Mouse (Mus musculus) T-cell, adult 2 months (primary cell): ENCODE results near the gene Gm20661.
"Not testable (repeated sequence)": the region's sequence is repeated elsewhere in the genome, so short reads cannot be mapped to it uniquely, and the experiment has no call there.

Experiments
- DNase-seq: peaks from one replicate; pipeline ENCODE4 v3.0.0; 2022; ENCODE audit warnings: low spot score

The Gm20661 gene

DNA sequence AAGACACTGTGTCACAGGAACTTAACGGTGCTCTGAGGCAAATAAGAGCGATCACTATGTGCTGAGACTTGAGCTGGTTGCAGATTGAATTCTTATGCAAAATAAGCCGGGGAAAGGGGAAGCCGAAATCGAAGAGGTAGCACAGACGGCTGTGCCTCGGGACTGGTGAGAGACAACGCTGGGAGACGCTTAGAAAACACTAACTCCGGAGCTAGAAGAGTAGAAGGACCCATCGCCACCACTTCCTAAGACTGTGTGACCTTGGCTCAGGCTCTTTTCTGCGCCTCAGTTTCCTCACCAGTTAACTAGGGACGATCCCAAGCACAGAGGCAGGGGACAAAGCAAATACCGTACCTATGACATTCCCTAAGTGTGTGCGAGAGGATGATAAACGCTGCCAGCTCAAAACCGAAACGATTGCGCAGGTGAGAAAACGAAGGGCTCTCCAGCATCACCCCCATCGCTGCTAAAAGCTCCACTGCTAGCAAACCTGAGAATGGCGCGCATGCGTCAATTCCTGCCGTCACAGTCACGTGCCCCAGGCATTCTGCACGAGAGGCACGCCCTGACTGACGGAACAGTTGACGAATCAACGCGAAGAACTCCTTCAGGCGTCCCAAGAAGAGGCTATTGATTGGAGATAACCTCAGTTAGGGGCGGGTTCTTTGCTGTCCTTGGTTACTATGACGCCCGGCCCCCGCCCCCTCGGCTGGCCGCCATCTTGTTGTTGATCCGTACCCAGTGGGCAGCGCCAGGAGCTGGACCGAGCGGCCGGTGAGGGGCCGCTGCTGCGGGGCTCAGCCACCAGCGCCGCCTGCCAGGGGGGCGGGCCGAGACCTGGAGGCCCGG is 19.3 kb downstream of the Gm20661 start, which contains the start of gene Ip6k1:
Ip6k1 (plus strand) TSS at position 580 of the 849 bp plus-strand sequence.
- peak; percentile 100 for DNase-seq

- DNase-seq = peak; percentile 37
Measured at GRCm38 (mm10) chr9:108002778-108003530, 20.1 kb downstream of the Gm20661 start.

DNA sequence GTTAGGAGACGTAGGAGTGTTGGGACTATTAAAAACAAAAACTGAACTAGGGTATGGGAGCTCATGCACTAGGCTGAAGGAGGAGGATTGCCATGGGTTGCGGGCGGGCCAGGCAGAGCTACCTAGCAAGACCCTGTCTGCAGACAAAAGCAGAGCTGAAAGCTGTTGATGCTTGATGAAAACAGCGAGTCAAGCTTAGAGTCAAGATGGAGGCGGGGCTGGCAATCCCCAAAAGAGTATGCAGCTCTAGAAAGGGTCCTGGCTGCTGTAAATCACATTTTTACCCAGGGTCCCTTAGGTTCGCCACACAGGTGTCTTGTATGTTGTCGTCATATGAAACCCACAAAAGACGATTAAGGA is 20.7 kb downstream of the Gm20661 start:
- DNase-seq = peak; percentile 70

- no peak for DNase-seq
Measured at GRCm38 (mm10) chr9:108008041-108008440, 25.2 kb downstream of the Gm20661 start.

DNA sequence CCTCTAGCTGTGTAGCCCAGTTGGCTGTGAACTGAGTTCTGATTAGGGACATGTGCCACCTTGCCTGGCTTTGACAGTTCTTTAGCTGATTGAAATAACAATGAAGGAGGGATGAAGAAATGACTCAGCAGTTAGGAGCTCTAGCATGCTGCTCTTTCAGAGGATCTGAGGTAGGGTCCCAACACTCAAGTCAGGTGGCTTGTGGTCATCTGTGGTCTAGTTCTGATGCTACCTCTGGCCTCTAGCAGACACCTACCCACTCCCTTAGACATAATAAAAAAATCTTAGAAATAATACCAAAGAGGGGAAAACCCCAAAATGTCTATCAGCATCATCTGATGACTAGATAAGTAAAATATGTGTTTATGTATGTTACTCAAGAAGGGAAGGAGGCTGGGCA is 27.5 kb downstream of the Gm20661 start:
- DNase-seq = no peak

GRCm38 (mm10) chr9:108013577-108013976 is 30.7 kb downstream of the Gm20661 start:
- DNase-seq = not testable (repeated sequence)

DNA sequence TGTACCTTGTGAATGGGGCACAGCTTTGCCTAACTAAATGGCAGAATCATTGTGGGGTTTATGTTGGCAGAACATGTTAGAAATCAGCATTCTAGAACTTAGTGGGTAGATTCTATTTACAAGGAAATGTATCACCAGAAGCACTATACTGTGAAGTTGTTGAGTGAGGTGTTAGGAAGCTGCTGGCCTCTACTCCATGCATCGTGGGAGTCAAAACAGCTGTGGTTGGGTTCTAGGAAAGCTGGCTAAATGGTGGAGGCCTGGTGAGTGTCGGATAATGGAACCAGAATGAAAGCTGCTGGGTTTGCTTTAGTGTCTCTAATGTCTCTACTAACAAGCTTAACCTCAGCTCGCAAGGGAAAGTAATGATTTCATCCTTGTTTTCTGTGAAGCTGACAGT is 34.3 kb downstream of the Gm20661 start:
- no peak for DNase-seq

DNA sequence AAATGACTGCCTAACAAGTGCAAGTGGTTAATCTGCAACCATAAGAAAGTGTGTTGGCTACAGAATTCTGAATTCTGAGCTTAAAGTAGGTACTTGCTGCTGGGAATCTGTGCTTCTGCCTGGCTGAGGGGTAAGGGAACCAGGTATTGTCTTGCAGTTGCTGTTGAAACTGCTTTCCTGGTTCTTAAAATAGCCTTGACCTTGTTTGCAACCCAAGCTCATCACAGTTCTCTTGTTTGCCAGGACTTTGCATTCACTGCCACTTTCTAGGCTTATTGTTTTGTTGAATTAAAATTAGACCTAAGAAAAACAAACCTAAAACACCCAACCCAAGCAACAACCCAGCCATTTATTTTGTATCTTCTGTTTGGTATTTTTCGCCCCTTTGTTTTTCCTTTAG is 37.9 kb downstream of the Gm20661 start:
- DNase-seq = no peak

DNA sequence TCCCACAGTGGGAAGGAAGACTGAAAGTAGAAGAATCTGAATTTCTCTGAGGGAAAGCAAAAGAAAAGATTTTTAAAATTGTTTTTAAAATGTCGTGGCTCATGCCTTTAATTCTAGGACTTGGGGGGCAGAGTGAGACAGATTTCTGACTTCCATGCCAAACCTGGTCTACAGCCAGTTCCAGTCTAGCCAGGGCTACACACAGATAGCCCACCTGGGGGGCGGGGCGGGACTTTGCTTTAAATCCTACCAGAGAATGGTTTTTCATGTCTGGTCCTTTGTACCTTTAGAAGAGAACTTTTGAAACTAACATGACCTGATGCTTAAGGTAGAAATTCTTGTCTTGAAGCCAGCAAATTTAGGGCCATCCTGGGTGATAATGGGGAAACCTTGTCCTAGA is 40.4 kb downstream of the Gm20661 start:
- no peak for DNase-seq

- DNase-seq = no peak
Measured at GRCm38 (mm10) chr9:108026584-108026983, 43.7 kb downstream of the Gm20661 start.

- no peak for DNase-seq
Measured at GRCm38 (mm10) chr9:108027867-108028266, 45.0 kb downstream of the Gm20661 start.

DNA sequence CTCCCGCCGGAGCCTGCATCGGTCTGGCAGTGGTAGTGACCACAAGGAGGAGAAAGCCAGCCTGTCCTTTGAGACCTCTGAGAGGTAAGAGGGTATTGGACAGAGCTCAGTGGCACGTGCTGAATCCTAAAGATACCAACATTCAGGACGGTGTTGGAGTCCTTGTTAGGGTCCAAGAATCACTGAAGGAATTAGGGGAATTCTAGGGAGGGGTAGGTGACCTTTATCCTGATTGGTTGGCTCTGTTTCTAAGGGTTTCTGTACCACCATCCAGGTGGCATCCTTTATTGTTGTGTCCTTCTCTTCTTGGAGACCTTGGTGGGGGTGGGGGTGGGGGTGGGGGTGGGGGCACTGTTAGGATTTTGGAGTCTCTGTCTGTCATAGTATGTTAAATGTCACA is 49.3 kb downstream of the Gm20661 start:
- no peak for DNase-seq

GRCm38 (mm10) chr9:108035331-108036156 is 52.7 kb downstream of the Gm20661 start:
- peak; percentile 45 for DNase-seq
